Mouse (Mus musculus) urinary bladder, adult 2 months (tissue): ENCODE data around the gene Rmnd5a. TPM values are rescaled to one million over a fixed set of nuclear protein-coding genes. Genes with fewer than 3 reads are reported as not detected.

Experiments used
- DNase-seq: peaks from one replicate; pipeline ENCODE4 v3.0.0; 2022; ENCODE audit warnings: low spot score
- polyA plus RNA-seq: library from polyadenylated mRNA; depleted of rRNA; stranded (reverse); fragments of >200 nt; gene quantifications from 2 replicates; pipeline ENCODE4 v1.2.3, GENCODE M21; 2012

Gene Rmnd5a
- polyA plus RNA-seq, 1 experiment, result 47.4 TPM

- DNase-seq, result no peak
Measured at GRCm38 (mm10) chr6:71442130-71442529, 1.7 kb upstream of the Rmnd5a start.

- no peak for DNase-seq
Measured at GRCm38 (mm10) chr6:71441251-71441580, 779 bp upstream of the Rmnd5a start.

- no peak for DNase-seq
Measured at GRCm38 (mm10) chr6:71440217-71440491, 283 bp downstream of the Rmnd5a start.

- DNase-seq, result peak; percentile 61
Measured at GRCm38 (mm10) chr6:71439506-71440216, 776 bp downstream of the Rmnd5a start.

GRCm38 (mm10) chr6:71438070-71438469 lies 2.4 kb downstream of the Rmnd5a start:
- DNase-seq, result no peak

GRCm38 (mm10) chr6:71427996-71428725 lies 12.3 kb downstream of the Rmnd5a start:
- DNase-seq, result no peak

GRCm38 (mm10) chr6:71425681-71426080 lies 14.8 kb downstream of the Rmnd5a start:
- DNase-seq, result no peak

- DNase-seq, result no peak
Measured at GRCm38 (mm10) chr6:71423116-71423515, 17.3 kb downstream of the Rmnd5a start.

GRCm38 (mm10) chr6:71422162-71422561 lies 18.3 kb downstream of the Rmnd5a start:
- DNase-seq, result no peak

GRCm38 (mm10) chr6:71420848-71421247 lies 19.6 kb downstream of the Rmnd5a start:
- no peak for DNase-seq

GRCm38 (mm10) chr6:71418874-71419273 lies 21.6 kb downstream of the Rmnd5a start:
- DNase-seq, result no peak

- DNase-seq, result no peak
Measured at GRCm38 (mm10) chr6:71415446-71415845, 25.0 kb downstream of the Rmnd5a start.

- DNase-seq, result no peak
Measured at GRCm38 (mm10) chr6:71414624-71415023, 25.8 kb downstream of the Rmnd5a start.

- DNase-seq, result no peak
Measured at GRCm38 (mm10) chr6:71398829-71399609, 41.4 kb downstream of the Rmnd5a start.

- no peak for DNase-seq
Measured at GRCm38 (mm10) chr6:71396761-71397160, 43.7 kb downstream of the Rmnd5a start.

GRCm38 (mm10) chr6:71396016-71396415 lies 44.4 kb downstream of the Rmnd5a start:
- DNase-seq, result no peak

GRCm38 (mm10) chr6:71390496-71390895 lies 49.9 kb downstream of the Rmnd5a start:
- no peak for DNase-seq

GRCm38 (mm10) chr6:71381654-71382053 lies 58.8 kb downstream of the Rmnd5a start:
- no peak for DNase-seq

- no peak for DNase-seq
Measured at GRCm38 (mm10) chr6:71376711-71377110, 63.7 kb downstream of the Rmnd5a start.

GRCm38 (mm10) chr6:71374921-71375320 lies 65.5 kb downstream of the Rmnd5a start:
- DNase-seq, result no peak

- no peak for DNase-seq
Measured at GRCm38 (mm10) chr6:71374311-71374829, 66.1 kb downstream of the Rmnd5a start.

GRCm38 (mm10) chr6:71373249-71373775 lies 67.1 kb downstream of the Rmnd5a start, which contains the start of gene Cd8a:
TSS of gene Cd8a (plus strand) at chr6:71373427.
- DNase-seq, result no peak
